Mouse (Mus musculus) heart, adult 2 months (tissue): ENCODE data around the gene Slc41a3.

Source experiments
- CTCF ChIP-seq: fragments of 200-600 bp; IDR thresholded peaks from 2 replicates; pipeline ENCODE4 v1.8.1; 2022; ENCODE audit warnings: antibody characterized with exemption, mild to moderate bottlenecking, moderate library complexity
- EP300 ChIP-seq: fragments of 200-500 bp; IDR thresholded peaks from 2 replicates; pipeline ENCODE4 v1.6.1; 2011; ENCODE audit warnings: low read depth, low read length, control low read depth; ENCODE audit not compliant: insufficient read depth
- POLR2A ChIP-seq: fragments of 200-500 bp; IDR thresholded peaks from 2 replicates; pipeline ENCODE4 v1.6.1; 2011; ENCODE audit warnings: mild to moderate bottlenecking, low read depth, low read length, control low read depth; ENCODE audit not compliant: insufficient read depth

- TF ChIP-seq EP300: no peak
- no peak for TF ChIP-seq POLR2A
- TF ChIP-seq CTCF: no peak
Measured at GRCm38 (mm10) chr6:90650634-90651033, 46.1 kb downstream of the Slc41a3 start.
